Comparison of ENCODE assay signal across 9 mouse cellular contexts in genomic region chr9:32709359-32709758, GRCm38 (mm10).
A peak's percentile ranks its signal among the peaks of the same experiment; 100 is the strongest.
DNase-seq lines count a peak whose midpoint lies in the region; ATAC-seq lines count a peak whose summit lies in the region.
"Had no signal": no experiment of that assay in that cellular context is flagged by ENCODE, and none has a peak within 500 bp of the region (broad histone marks: within the 10 kb centered on the region; RNA-seq: fewer than 3 reads in every experiment).

No protein-coding gene starts in this region.

- peak; percentile 42 to 46 for DNase-seq in spleen, postnatal 36 days (ENCODE audit: low spot score in 2 of 2)
- DNase-seq in spleen, adult 12 weeks (ENCODE audit: low spot score), result no peak
- DNase-seq in embryonic facial prominence, embryonic 11.5 days (ENCODE audit: low spot score), result peak; percentile 71
- DNase-seq in limb, embryonic 11.5 days (ENCODE audit: low spot score), result no peak
- DNase-seq in layer of hippocampus, postnatal 25 days (ENCODE audit: extremely low spot score in 1 of 2, low spot score in 1 of 2), result no peak

- no peak for ATAC-seq in embryonic facial prominence, embryonic 11.5 days (replicated peaks; ENCODE audit: insufficient number of reproducible peaks, low FRiP score, low TSS enrichment, low read depth)
- ATAC-seq in limb, embryonic 11.5 days (ENCODE audit: insufficient number of reproducible peaks, low FRiP score, low TSS enrichment, low read depth), result no peak
- ATAC-seq in stomach, embryonic 15.5 days (ENCODE audit: insufficient read depth, low FRiP score, low read depth), result no peak
- no peak for ATAC-seq in hindbrain, embryonic 16.5 days
- ATAC-seq in midbrain, embryonic 13.5 days, result no peak

- no peaks in the 10 kb centered on the region for H3K27me3 ChIP-seq in embryonic facial prominence, embryonic 11.5 days (ENCODE audit: control insufficient read depth, insufficient read depth, low read length)
- H3K27me3 ChIP-seq in limb, embryonic 11.5 days (ENCODE audit: control insufficient read depth, insufficient read depth, low read length), result no peaks in the 10 kb centered on the region
- no peaks in the 10 kb centered on the region for H3K27me3 ChIP-seq in stomach, embryonic 15.5 days (replicated peaks)
- H3K27me3 ChIP-seq in hindbrain, embryonic 16.5 days (replicated peaks; ENCODE audit: control insufficient read depth, insufficient read depth, low read length), result no peaks in the 10 kb centered on the region
- peaks cover 9% of the 10 kb centered on the region; the same call in 1 of the 2 replicates for H3K27me3 ChIP-seq in midbrain, embryonic 13.5 days

- no peak overlapping the region for H3K9ac ChIP-seq in embryonic facial prominence, embryonic 11.5 days (replicated peaks; ENCODE audit: low read length)
- peak overlapping the region; percentile 3; the same call in 1 of the 2 replicates for H3K9ac ChIP-seq in limb, embryonic 11.5 days (ENCODE audit: low read length)
- no peak overlapping the region for H3K9ac ChIP-seq in stomach, embryonic 15.5 days
- H3K9ac ChIP-seq in hindbrain, embryonic 16.5 days (ENCODE audit: low read depth, low read length), result no peak overlapping the region
- no peak overlapping the region for H3K9ac ChIP-seq in midbrain, embryonic 13.5 days (replicated peaks)

- H3K4me2 ChIP-seq in embryonic facial prominence, embryonic 11.5 days (ENCODE audit: low read depth, low read length), result no peak overlapping the region
- H3K4me2 ChIP-seq in limb, embryonic 11.5 days (ENCODE audit: low read depth, severe bottlenecking), result 0 out of 2 replicates have a peak overlapping the region, but pooled peaks have one; percentile 1
- H3K4me2 ChIP-seq in stomach, embryonic 15.5 days, result peak overlapping the region; percentile 2; the same call in 1 of the 2 replicates
- no peak overlapping the region for H3K4me2 ChIP-seq in hindbrain, embryonic 16.5 days (ENCODE audit: low read length)
- H3K4me2 ChIP-seq in midbrain, embryonic 13.5 days (replicated peaks), result no peak overlapping the region

- no peaks in the 10 kb centered on the region for H3K9me3 ChIP-seq in embryonic facial prominence, embryonic 11.5 days (replicated peaks; ENCODE audit: control insufficient read depth, low read length)
- H3K9me3 ChIP-seq in limb, embryonic 11.5 days (ENCODE audit: control insufficient read depth, low read length), result no peaks in the 10 kb centered on the region
- H3K9me3 ChIP-seq in stomach, embryonic 15.5 days, result no peaks in the 10 kb centered on the region
- H3K9me3 ChIP-seq in hindbrain, embryonic 16.5 days (ENCODE audit: control insufficient read depth, low read length), result peaks cover 6% of the 10 kb centered on the region
- H3K9me3 ChIP-seq in midbrain, embryonic 13.5 days, result 0 out of 2 replicates have a peak, but pooled peaks cover 12% of the 10 kb centered on the region

- no peaks in the 10 kb centered on the region; the same call in 1 of the 2 replicates for H3K4me1 ChIP-seq in embryonic facial prominence, embryonic 11.5 days (ENCODE audit: control insufficient read depth, insufficient read depth, low read length)
- peaks cover 58% of the 10 kb centered on the region for H3K4me1 ChIP-seq in limb, embryonic 11.5 days (ENCODE audit: control insufficient read depth, insufficient read depth, low read length)
- H3K4me1 ChIP-seq in stomach, embryonic 15.5 days, result peaks cover 46% of the 10 kb centered on the region
- H3K4me1 ChIP-seq in hindbrain, embryonic 16.5 days (ENCODE audit: control insufficient read depth, insufficient read depth, low read depth, low read length), result no peaks in the 10 kb centered on the region
- H3K4me1 ChIP-seq in midbrain, embryonic 13.5 days (replicated peaks), result no peaks in the 10 kb centered on the region

- WGBS in embryonic facial prominence, embryonic 11.5 days, result 7% methylated on average over 5 of the region's 5 CpGs
- WGBS in limb, embryonic 11.5 days, result 2% methylated on average over 5 of the region's 5 CpGs
- WGBS in stomach, embryonic 15.5 days, result 6% methylated on average over 5 of the region's 5 CpGs
- WGBS in hindbrain, embryonic 16.5 days, result 33% methylated on average over 5 of the region's 5 CpGs
- WGBS in midbrain, embryonic 13.5 days, result 40% methylated on average over 5 of the region's 5 CpGs

- H3K36me3 ChIP-seq in embryonic facial prominence, embryonic 11.5 days (replicated peaks; ENCODE audit: control insufficient read depth, insufficient read depth, low read depth, low read length), result no peaks in the 10 kb centered on the region
- no peaks in the 10 kb centered on the region for H3K36me3 ChIP-seq in limb, embryonic 11.5 days (ENCODE audit: control insufficient read depth, insufficient read depth, low read length)
- no peaks in the 10 kb centered on the region for H3K36me3 ChIP-seq in stomach, embryonic 15.5 days
- H3K36me3 ChIP-seq in hindbrain, embryonic 16.5 days (ENCODE audit: control insufficient read depth, insufficient read depth, low read length), result no peaks in the 10 kb centered on the region
- H3K36me3 ChIP-seq in midbrain, embryonic 13.5 days, result no peaks in the 10 kb centered on the region

- H3K4me3 ChIP-seq in embryonic facial prominence, embryonic 11.5 days (ENCODE audit: low read depth, low read length), result no peak overlapping the region
- no peak overlapping the region for H3K4me3 ChIP-seq in limb, embryonic 11.5 days (ENCODE audit: low read depth, low read length)
- H3K4me3 ChIP-seq in stomach, embryonic 15.5 days (replicated peaks), result no peak overlapping the region
- no peak overlapping the region for H3K4me3 ChIP-seq in hindbrain, embryonic 16.5 days (ENCODE audit: low read length)
- no peak overlapping the region for H3K4me3 ChIP-seq in midbrain, embryonic 13.5 days (replicated peaks)
- H3K4me3 ChIP-seq: erythroblast, embryonic 14.5 days had no signal

- no peak overlapping the region for H3K27ac ChIP-seq in embryonic facial prominence, embryonic 11.5 days (replicated peaks; ENCODE audit: low read depth, low read length)
- 0 out of 2 replicates have a peak overlapping the region, but pooled peaks have one; percentile 33 for H3K27ac ChIP-seq in limb, embryonic 11.5 days (replicated peaks; ENCODE audit: low read depth, low read length)
- no peak overlapping the region for H3K27ac ChIP-seq in stomach, embryonic 15.5 days
- H3K27ac ChIP-seq in hindbrain, embryonic 16.5 days (ENCODE audit: low read depth, low read length), result no peak overlapping the region
- H3K27ac ChIP-seq in midbrain, embryonic 13.5 days, result no peak overlapping the region

Comparison
In these comparisons a context has a peak if more than half of its experiments do, and no peak if none do; other contexts are left out.
1. DNase-seq: peak in spleen, postnatal 36 days (2 of 2) and embryonic facial prominence, embryonic 11.5 days (single experiment); none in spleen, adult 12 weeks (single experiment), limb, embryonic 11.5 days (single experiment) and layer of hippocampus, postnatal 25 days (0 of 2).
2. H3K4me2 ChIP-seq: peak in limb, embryonic 11.5 days (single experiment) and stomach, embryonic 15.5 days (single experiment); none in embryonic facial prominence, embryonic 11.5 days (single experiment), hindbrain, embryonic 16.5 days (single experiment) and midbrain, embryonic 13.5 days (single experiment).